Mouse (Mus musculus) retina, postnatal 1 day (tissue): ENCODE measurements around the gene Dhx58.

Experiments used
- DNase-seq: peaks from one replicate; pipeline ENCODE4 v3.0.0-alpha.2; 2012

The Dhx58 gene

DNA sequence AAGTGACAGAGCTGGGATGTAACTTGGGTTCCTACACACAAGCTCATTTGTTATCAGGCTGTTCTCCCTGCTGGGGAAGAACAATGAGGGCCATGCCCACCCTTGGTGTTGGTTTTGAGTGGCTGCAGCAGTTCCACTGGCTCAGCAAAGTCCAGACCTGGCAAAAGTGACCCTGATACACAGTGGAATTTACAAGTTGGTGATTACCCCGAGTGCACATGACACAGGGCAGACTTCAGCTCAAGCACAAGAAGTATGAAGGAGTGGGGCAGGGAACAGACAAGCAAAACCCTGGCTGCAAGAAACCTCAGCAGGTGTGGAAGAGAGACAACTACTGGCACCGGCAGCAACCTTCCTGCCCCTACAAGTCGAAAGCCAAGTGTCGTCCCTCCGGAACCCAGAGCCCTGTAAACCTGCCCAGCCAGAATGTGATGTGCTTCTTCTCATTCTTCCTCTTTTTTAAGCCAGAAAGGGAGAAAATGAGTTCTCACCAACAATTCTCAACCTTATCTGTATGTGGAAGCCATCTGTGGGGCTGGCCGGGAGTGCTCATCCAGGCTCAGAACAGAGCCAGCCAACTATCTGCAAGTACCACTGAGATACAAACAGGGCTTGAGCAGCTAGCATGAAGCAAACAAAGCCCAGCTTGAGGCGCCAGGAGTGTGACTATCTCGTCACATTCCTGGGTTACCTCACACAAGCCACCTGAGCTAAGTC, 17.9 kb upstream of the Dhx58 start:
- DNase-seq: no peak

DNA sequence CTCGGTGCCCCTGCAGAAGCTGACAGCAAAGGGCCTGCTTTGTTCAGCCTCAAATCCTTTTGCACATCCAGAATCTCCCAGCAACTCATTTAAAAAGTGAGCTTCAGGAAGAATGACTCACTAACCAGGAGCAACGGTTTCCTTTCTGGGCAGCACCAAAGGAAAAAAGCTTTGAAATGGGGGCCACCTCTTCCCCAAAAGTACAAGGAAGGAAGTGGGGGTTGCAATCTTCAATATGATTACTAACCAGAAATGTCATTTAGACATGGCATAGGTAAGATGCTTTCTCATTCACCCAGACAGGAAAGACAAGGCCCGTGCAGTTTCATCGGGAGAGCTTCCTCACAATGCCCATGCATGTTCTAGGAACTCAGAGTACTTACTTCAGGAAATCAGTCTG, 17.2 kb upstream of the Dhx58 start:
- DNase-seq: no peak

DNA sequence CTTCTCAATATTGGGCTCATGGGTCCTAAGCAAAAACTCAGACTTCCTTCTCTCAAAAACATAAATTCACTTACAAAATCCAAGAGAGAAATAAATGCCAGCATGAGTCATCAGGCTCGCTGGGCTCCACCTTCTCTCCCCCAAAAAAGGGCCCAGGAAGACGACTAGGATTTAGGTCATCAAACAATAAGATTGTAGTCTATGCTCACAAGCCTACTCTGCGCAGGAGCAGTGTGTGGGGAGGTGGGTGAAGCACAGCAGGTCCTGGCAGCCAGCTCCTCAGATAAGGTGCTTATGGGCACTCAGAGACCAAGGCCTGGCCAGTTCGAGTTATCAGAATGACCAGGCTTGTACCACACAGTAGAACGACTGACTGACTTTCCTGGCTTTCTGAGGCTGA, 16.3 kb upstream of the Dhx58 start:
- no peak for DNase-seq

DNA sequence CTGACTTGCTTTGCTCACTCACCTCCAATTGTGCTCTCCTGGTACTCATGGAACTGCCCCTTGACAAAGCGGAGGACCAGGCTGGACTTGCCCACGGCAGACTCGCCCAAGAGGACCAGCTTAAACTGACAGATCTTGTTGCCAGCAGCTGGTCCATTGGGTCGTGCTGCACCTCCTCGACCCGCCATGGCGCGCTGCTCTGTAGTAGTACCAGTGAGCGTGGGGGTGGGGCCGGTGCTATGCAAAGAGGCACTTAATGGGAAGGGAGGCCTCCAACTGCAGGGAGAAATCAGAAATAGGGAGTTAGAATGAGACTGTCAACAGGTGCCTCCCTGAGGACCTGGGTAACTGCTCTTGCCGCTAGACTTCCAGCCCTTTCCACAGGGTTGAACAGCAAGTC, 15.8 kb upstream of the Dhx58 start:
- no peak for DNase-seq

DNA sequence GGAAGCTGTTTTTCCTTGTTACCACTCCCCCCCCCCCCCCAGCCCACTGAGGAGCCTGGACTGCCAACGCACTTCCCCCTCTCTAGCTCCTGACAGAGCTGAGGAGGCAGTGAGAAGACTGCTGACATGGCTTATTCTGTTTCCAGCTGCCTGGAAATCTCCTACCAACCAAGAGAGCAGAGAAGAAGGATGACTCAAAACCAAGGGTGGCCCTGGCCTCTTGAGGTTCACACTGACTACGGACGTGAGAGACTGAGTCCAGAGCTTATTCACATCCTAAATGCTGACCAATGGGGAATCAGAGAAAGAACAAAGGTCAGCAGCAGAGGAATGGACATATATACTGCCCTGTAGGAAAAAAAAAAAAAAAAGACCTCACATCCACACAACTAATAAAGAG, 15.2 kb upstream of the Dhx58 start:
- no peak for DNase-seq

DNA sequence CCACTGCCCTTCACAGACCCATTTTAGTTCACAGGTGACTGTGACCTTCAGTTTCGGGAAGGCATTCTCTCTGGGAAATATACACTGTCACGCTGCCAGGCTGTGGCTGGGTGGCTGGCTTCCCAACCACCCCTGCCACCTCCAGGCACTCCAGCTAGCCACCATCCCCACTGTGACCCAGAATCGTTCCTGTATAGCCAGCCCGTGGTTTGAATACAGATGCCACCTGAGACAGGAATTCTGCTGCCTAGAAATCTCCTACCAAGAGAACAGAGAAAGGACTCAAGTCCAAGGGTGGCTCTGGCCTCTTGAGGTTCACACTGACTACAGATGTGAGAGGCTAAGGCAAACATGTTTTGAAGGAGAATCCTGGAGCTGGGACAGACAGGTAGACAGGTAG, 14.8 kb upstream of the Dhx58 start:
- DNase-seq: no peak

DNA sequence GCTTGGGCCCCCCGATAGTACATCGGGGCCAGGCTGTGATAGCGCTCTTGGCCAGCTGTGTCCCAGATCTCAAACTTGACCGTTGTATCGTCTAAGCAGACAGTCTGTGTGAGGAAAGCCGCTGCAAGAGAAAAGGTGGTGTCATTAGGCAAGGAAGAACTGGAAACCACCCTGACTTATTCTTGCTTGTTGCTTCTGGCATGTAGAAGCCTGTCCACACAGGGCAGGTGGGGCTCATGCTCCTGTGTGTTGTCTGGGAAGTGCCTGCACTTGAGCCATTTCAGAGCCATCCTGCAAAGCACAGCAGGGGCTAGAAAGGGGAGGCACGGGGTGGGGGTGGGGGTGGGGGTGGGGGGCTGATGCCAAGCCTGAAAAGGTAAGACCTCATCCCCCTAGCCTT, 14.4 kb upstream of the Dhx58 start:
- no peak for DNase-seq

DNA sequence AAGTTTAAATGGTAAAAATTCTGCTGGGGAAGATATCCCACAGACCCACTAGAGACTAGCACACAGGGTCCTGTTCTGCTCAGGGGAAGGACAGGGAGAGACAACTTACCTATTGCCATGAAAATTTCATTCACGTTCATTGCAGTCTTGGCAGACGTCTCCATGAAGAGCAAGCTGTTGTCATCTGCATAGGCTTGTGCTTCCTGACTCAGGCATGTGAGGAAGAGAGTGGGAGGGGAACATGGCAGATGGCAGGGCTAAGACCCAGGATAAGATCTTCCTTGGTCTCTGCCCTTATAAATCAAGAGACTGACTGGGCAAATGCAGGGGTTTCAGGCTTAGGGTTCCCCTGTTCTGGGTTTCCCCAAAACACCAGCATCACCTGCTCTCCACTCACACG, 12.6 kb upstream of the Dhx58 start:
- no peak for DNase-seq

DNA sequence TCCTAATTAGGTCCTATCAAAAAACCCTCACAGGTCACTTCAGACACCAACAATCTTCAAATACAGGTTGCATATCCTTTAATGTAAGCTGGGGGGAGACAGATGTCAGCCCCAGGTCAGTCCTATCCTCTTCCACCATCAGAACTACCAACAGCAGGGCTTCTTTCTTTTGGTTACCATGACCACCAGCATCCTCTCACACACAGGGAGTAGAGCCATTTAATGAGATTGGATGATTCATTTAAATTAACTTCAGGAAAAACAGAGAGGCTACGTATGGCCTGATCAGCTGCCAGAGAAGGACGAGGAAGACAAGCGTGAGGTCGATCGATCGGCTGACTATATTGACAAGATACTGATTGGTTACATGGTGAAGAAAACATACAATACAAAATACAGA, 10.9 kb upstream of the Dhx58 start:
- peak; percentile 4 for DNase-seq

DNA sequence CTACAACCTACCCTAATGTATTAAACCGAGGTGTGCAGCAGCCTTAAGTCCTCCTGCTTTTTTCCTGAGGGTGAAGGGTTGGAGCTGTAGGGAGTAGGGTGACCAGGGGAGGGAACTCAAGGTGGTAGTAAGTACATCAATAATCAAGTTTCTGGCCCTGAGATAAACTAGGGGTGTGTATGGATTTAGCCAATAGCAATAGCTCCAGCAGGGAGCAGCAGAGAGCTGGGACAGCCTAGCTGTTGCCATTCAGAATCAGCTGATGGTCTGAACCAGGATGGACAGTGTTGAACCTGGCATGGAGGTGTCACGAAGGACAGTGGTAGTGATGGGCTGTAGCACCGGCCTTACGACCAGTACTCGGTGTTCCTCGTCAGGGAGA, 10.5 kb upstream of the Dhx58 start:
- peak; percentile 74 for DNase-seq

DNA sequence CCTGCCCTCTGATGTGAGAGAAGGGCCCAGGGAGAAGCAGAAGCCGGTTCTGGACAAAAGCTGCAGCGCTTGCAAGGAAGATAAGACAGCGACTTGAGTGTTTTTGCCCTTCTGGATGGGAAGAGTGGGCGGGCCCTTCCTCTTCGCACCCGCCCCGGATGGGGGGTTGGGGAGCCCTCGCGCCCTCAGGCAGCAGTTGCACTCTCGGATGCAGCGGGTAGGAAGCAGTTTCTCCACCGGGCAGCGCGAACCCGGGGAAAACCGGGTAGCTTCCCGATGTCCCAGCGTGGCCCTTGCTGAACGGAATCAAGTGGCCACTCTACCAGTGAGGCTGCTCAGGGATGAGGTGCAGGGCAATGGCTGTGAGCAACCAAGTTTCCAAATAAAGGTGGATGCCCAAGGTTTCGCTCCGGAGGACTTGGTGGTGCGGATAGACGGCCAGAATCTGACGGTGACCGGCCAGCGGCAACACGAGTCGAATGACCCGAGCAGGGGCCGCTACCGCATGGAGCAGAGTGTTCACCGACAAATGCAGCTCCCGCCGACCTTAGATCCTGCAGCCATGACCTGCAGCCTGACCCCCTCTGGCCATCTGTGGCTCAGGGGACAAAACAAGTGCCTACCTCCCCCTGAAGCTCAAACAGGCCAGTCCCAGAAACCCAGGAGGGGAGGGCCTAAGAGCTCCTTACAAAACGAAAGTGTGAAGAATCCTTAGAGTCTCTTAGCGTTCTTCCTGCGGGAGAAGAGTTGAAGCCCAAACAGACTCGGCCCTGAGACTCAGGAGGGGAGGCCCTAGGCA, 9.9 kb upstream of the Dhx58 start, which contains the start of gene Hspb9:
TSS of gene Hspb9 (plus strand) at position 116 of the 799 bp plus-strand sequence.
- DNase-seq: peak; percentile 61

DNA sequence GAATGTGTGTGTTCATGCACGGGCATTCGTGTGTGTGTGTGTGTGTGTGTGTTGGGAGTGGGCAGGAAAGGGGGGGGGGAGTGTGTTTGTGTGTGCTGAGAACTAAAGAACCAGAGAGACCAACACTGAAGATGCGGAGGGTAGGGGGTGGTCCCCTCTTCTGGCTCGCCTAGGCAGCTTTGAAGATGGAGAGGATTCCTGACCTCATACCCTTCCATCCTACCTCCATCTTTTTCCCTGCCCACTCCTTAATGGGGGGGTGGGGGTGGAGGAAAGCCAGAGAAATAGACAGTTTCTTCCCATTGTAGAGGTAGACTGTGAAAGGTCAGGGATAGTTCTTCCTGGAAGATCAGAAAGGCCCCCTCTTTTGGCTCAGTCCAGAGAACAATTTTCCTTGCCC, 9.1 kb upstream of the Dhx58 start:
- no peak for DNase-seq

DNA sequence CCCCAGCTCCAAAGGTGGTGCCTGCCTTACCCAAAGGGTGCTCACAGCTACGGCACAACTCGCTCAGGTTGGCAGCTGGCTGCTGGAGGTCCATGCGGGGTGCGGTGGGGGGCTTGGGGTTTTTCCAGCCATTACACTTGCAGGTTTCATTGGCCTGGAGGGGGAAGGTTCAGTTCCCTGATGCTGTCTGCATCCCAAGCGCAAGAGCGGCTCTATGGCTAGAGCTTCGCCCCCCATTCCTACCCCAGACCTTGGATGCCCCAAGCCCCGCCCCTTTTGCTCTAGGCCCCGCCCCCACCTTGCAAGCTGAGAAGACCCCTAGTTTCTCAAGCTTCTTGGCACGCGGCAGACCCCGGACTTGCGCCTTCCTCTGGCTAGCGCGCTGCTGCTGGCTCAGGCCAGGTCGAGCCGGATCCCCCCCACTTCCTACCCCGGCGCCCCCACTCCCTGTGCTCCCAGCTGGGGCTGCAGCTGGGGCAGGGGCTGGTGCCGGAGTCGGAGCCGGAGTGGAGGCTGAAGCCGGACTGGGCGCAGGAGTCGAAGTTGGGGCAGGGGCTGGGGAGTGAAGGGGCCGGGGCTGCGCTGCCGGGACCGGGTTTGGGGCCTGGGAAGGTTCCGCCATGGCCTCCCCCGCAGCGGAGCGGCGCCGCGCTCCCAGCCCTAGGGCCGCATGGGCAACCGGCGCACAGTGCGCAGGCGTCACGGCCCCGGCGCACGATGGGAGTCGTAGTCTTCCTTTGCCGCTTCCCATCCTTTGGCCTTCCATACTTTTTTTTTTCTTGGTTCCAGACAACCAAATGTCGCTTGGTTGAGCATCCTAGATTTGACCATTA, 7.9 kb upstream of the Dhx58 start, which contains the start of gene Kat2a:
TSS of gene Kat2a (minus strand) at position 683 of the 833 bp plus-strand sequence.
- DNase-seq: peak; percentile 88

DNA sequence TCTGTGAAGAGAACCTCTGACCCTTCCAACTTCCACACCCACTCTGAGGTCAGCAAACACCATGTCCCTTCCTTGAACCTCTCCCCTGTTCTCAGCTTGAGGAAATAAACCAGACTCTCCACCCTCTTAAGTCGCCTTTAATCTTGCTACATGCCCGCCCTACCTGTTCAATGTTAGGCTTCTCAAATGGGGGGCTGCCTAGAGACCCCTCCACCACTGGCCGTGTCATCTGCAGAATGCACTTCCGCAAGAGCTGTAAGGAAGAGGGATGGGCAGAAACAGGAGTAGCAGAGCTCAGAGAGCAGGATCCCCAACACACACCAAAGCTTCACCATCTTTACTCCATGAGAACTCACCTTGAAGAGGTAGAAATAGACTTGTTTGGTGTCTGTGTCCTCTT, 6.9 kb upstream of the Dhx58 start:
- no peak for DNase-seq

DNA sequence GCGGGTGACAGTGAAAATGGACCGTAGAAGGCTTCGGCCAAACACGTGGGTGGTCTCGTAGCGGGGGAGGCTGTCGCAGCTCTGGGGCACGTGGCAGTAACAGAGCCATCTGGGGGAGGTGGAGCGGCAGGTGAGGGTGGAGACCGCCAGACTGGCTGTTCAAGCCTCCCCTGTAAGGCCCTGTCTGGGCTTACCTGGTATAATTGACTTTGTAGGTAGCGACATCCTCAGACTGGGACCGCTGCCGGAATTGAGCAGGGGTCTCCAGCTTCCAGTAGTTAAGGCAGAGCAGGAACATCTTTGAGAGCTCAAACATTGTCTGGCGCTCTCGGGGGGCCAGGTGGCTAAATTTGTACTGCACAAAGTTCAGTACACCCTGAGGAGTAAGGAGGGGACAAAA, 6.5 kb upstream of the Dhx58 start:
- DNase-seq: no peak

DNA sequence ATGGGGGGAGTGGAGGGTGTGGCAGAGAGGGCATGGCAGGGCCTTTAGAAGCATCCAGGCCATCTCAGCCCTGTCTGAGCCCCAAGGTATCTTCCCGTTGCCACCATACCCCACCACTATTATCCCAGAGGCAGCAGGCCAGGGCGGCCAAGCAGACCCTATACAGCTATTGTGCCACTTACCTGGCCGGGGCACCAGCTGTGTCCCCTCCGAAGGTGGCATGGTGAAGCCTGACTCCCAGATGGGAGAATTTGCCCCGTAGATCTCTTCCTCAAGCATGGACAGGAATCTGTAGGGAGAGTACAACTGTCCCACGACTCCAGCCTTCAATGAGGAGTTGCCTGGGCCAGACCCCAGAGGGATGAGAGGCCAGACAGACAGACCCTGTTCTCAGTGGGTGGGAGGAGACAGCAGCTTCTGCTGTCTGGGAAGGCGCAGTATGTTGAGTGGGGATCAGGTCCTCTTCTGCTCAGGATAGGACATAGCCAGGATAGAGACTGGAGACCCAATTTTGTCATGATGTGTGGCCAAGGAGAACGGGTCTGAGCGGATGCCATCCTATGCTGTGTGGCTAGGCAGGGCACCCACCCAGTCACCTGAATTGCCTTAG, 5.2 kb upstream of the Dhx58 start:
- no peak for DNase-seq

DNA sequence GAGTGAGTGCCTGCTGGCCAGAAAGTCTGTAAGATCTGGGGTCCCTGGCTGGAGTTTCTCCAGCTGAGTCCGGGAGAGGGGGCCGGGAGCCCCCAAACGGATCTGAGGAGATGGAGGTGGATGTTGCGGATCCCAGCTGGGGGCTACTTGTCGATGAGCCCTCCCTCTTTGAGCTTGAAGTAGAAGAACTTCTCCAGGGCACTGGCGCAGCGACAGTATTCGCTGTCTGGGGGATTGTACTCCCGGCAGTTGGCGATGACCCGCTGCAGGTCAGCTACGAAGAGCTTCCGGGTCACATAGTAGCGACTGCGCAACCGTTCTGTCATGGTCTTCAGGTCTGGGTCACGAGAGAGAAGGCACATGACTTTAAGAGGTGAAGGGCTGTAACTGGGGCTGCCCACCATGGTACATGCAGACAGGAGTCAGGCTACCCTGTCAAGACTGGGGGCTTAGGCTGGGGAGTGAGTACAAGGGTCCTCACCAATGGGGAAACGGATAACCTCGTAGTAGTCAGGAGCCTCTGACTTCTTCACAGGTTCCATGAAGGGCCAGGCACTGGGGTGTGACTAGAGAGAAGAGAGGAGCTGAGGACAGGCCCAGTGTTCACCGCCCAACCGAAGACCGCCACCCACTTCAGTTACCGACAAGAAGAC, 1.1 kb upstream of the Dhx58 start:
- no peak for DNase-seq

DNA sequence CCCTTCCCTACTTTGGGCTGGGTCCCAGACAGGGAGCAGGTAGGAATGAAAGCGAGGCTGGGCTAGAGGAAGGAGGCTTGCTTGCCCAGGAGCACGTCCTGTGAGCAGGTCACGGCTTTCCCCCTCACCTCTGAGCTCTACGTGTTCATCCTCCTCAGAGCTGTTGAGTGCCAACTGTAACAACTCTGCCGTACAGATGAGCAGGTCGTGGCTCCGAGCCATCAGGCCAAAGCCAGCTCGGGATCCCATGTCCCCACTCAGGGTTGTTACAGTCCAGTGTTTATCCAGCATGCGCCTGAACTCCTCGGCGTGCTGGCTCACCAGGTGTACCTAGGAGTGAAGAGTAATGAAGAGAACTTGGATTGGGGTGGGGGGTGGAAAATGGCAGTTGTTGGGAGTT, 705 bp downstream of the Dhx58 start:
- no peak for DNase-seq

DNA sequence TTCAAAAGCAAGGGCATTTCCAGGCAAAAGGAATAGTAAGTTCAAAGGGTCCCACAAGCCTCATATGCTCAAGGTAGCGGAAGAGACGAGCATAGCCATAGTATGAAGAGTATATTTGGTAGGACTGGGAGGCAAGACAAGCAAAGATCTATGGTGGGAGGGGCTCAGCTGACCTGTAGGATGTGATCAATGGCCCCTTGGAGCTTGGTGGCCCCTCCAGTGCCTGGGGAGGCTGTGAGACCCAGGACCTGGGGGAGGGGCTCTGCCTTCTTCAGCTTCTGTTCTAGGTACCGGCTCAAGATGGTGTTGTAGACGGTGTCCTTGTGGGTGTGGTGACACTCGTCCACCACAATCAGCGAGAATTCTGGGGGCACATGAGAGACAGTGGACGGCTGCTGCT, 1.2 kb downstream of the Dhx58 start:
- DNase-seq: no peak

DNA sequence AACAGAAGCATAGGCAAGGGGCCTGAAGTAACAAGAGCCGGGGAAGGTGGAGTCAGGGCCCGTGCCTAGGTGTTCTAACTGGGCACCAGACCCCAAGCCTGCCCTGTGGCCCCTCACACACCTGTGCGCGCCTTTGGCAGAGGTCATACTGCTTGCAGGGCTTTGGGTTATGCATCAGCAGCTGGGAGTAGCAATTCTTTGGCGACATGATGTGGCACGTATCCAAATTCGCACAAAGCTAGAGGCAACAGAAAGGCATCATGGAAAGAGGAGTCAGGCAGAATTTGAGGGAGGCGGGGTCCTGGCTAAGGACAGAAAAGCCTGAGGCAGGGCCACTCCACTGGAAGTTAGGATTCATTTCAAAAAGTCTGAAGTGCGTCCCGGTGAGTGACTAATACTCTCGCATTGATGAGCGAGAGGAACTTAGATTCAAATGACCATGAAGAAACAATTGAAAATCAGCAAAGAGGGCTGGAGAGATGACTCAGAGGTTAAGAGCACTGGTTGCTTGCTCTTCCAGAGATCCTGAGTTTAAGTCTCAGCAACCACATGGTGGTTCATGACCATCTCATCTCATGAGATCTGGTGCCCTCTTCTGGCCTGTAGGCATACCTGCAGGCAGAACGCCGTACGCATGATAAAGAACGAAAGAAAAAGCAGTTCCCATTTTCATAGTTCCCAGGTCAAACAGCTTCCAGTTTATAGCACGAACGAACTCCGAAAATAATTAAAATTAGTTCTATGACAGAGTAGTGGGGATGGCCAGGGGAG, 1.8 kb downstream of the Dhx58 start:
- DNase-seq: peak; percentile 84

DNA sequence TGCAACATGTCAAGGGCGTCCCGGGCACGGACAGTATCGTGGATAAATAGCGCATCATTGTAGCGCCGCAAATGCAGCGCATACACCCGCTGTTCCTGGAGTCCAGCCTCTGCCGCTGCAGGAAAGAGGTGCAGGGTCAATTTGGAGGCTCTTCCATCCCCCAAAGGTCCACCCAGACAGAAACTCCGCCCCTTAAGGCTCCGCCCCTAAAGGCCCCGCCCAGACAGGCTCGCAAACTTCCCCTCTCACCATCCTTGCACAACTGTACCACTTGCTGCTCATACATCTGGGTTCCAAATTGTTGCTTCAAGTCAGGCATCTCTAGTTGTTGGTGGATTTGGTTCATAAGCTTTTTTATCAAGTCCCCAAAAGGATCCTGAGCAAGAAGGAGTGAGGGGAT, 2.8 kb downstream of the Dhx58 start:
- DNase-seq: peak; percentile 64

DNA sequence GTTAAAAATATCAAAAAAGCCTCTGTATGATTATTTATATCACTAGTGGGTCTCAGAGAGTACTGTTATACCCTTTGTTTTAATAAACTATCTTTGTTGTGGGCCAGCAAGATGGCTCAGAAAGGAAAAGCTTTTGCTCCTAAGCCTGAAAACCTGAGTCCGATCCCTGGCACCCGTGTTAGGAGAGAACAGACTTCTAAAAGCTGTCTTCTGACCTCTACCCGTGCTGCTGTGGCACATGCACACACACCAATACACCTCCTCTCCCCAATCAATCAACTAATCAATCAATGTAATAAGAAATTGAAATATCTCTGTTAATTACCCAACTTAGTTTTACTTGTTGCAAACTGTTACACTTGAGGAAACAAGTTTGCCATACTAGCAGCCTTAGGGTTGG, 3.4 kb downstream of the Dhx58 start:
- DNase-seq: no peak
